Mouse (Mus musculus) limb, embryonic 14.5 days (tissue): Measurements from ENCODE around the gene Myo15b. TPM values are rescaled to one million over a fixed set of nuclear protein-coding genes. Genes with fewer than 3 reads are reported as not detected.
A peak's percentile ranks its signal among the peaks of the same experiment; 100 is the strongest.

ENCODE experiments used
- ATAC-seq: fragments of 200-750 bp; cut with Nextera tagmentation; 2 replicates; pipeline ENCODE4 v1.8.0; 2017; ENCODE audit warnings: low read depth, moderate number of reproducible peaks, moderate TSS enrichment; ENCODE audit not compliant: low FRiP score
- DNase-seq: peaks from one replicate; pipeline ENCODE4 v3.0.0-alpha.2; 2015; ENCODE audit warnings: low spot score
- H3K27ac ChIP-seq: fragments of 300-500 bp; sonication (generic); replicated peaks from 2 replicates; pipeline ENCODE4 v1.5.1; 2014; ENCODE audit warnings: low read depth, mild to moderate bottlenecking, low read length, moderate library complexity, mixed read lengths
- H3K27me3 ChIP-seq: fragments of 300-500 bp; sonication (generic); 2 replicates; pipeline ENCODE4 v1.6.1; 2014; ENCODE audit warnings: low read length, mixed read lengths; ENCODE audit not compliant: control insufficient read depth, insufficient read depth
- H3K36me3 ChIP-seq: fragments of 300-500 bp; sonication (generic); 2 replicates; pipeline ENCODE4 v1.6.1; 2014; ENCODE audit warnings: mild to moderate bottlenecking, low read length, moderate library complexity, mixed read lengths; ENCODE audit not compliant: control insufficient read depth, insufficient read depth
- H3K4me1 ChIP-seq: fragments of 300-500 bp; sonication (generic); 2 replicates; pipeline ENCODE4 v1.6.1; 2014; ENCODE audit warnings: antibody characterized with exemption, low read length, mixed read lengths; ENCODE audit not compliant: control insufficient read depth, insufficient read depth
- H3K4me2 ChIP-seq: fragments of 300-500 bp; sonication (generic); replicated peaks from 2 replicates; pipeline ENCODE4 v1.6.1; 2014; ENCODE audit warnings: low read depth, mild to moderate bottlenecking, low read length, moderate library complexity; ENCODE audit not compliant: severe bottlenecking
- H3K4me3 ChIP-seq: fragments of 300-500 bp; sonication (generic); replicated peaks from 2 replicates; pipeline ENCODE4 v1.5.1; 2014; ENCODE audit warnings: low read length
- H3K9ac ChIP-seq: fragments of 300-500 bp; sonication (generic); 2 replicates; pipeline ENCODE4 v1.6.1; 2014; ENCODE audit warnings: mild to moderate bottlenecking, low read depth, low read length, moderate library complexity; ENCODE audit not compliant: severe bottlenecking
- H3K9me3 ChIP-seq: fragments of 300-500 bp; sonication (generic); 2 replicates; pipeline ENCODE4 v1.6.1; 2016; ENCODE audit warnings: low read length; ENCODE audit not compliant: control insufficient read depth
- POLR2A ChIP-seq: fragments of 200-500 bp; IDR thresholded peaks from 2 replicates; pipeline ENCODE4 v1.8.0; 2012; ENCODE audit warnings: inconsistent platforms, mild to moderate bottlenecking, moderate library complexity, borderline replicate concordance; ENCODE audit not compliant: insufficient read depth, insufficient read length; ENCODE audit errors: extremely low read depth
- WGBS: fragments of 180-500 bp; shearing (Covaris S2); extraction: QIAGEN DNeasy Blood & Tissue Kit; methylation state at CpG from one replicate; pipeline ENCODE4 v1.1.7; 2014; 5-methylcytosine and 5-hydroxymethylcytosine counted together
- polyA plus RNA-seq, 2 experiments: library from polyadenylated mRNA; depleted of rRNA in 1 of 2; stranded (reverse) in 1 of 2; unstranded in 1 of 2; fragments of >200 nt; fragmentation: Nextera tagmentation in 1 of 2; extraction: Ambion mirVana in 1 of 2; gene quantifications; 2 replicates each; pipeline versions ENCODE4 v1.2.1 to v1.2.3; 2012 to 2014

The Myo15b gene
- polyA plus RNA-seq, 2 experiments, result 0.55 to 0.56 TPM

DNA sequence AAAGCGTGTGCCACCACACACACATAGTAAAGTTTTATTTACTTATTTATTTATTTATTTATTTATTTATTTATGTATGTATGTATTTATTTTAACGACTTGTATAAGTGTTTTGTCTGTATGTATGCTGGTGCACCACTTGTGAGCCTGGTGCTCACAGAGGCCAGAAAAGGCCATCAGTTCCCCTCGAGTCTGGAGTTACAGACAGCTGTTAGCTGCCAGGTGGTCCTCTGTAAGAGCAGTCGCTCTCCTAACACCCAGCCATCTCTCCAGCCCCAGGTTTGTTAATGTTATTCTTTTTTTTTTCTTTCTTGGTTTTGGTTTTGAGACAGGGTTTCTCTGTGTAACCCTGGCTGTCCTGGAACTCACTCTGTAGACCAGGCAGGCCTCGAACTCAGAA lies 60.4 kb downstream of the Myo15b start:
- TF ChIP-seq POLR2A, result no peak
- Histone ChIP-seq H3K36me3 (peaks cover 29% of the 10 kb centered on the region), H3K27ac (no peak overlapping the region), H3K4me1 (no peaks in the 10 kb centered on the region), H3K9ac (no peak overlapping the region), H3K9me3 (no peaks in the 10 kb centered on the region), H3K4me3 (no peak overlapping the region), H3K27me3 (no peaks in the 10 kb centered on the region), H3K4me2 (no peak overlapping the region)
- WGBS, result 84% methylated on average over 5 of the region's 5 CpGs
- DNase-seq (no peak), ATAC-seq (no peak)

DNA sequence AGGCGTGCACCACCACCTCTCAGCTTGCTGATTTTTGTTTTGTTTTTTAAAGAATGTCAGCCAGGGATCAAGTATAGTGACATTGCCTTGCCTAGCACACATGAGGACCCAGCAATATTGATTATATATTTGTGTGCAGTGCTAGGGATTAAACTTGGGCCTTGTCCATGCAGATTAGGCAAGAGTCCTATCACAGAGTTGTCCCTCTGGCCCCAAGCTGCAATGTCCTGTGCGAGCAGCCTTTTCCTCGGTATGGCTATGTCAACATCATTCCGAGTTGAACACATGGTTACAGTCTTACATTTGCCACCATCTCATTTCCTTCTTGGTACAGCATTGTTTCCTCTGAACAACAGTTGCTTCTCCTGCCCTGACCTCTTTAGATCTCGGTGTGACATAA lies 60.9 kb downstream of the Myo15b start:
- 88% methylated on average over 5 of the region's 5 CpGs for WGBS
- DNase-seq (no peak), ATAC-seq (no peak)
- TF ChIP-seq POLR2A, result no peak
- peaks cover 29% of the 10 kb centered on the region for H3K36me3 ChIP-seq
- no peak overlapping the region for H3K9ac ChIP-seq
- no peak overlapping the region for H3K27ac ChIP-seq
- H3K4me2 ChIP-seq, result no peak overlapping the region
- no peaks in the 10 kb centered on the region for H3K4me1 ChIP-seq
- no peaks in the 10 kb centered on the region for H3K9me3 ChIP-seq
- H3K4me3 ChIP-seq, result no peak overlapping the region
- H3K27me3 ChIP-seq, result no peaks in the 10 kb centered on the region

DNA sequence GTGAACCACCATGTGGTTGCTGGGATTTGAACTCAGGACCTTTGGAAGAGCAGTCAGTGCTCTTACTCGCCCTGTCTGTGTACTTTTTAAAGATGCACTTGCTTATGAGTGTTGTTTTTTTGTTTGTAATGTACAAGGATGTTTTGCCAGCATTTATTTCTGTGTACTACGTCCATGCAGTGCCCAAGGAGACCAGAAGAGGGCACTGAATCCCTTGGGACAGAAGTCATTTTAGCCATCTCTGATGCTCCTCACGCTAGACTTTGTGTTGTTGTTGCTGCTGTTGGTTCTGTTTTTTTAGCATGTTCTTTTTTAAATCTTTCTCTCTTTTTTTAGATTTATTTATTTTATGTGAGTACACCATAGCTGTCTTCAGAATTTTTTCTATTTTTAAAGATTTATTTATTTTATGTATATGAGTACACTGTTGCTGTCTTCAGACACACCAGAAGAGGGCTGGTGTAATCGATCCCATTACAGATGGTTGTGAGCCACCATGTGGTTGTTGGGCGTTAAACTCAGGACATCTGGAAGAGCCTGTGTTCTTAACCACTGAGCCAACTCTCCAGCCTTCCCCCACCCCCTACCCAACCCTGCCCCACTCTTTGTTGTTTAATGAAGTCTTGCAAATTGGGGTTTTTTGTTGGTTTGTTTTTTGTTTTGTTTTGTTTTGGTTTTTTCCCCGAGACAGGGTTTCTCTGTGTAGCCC lies 62.1 kb downstream of the Myo15b start:
- Histone ChIP-seq H3K27me3 (no peaks in the 10 kb centered on the region), H3K9ac (no peak overlapping the region), H3K36me3 (peaks cover 36% of the 10 kb centered on the region), H3K27ac (no peak overlapping the region), H3K4me2 (no peak overlapping the region), H3K4me1 (no peaks in the 10 kb centered on the region), H3K9me3 (no peaks in the 10 kb centered on the region), H3K4me3 (no peak overlapping the region)
- no peak for ATAC-seq
- no peak for TF ChIP-seq POLR2A
- WGBS, result 44% methylated on average over 6 of the region's 6 CpGs
- peak; percentile 39 for DNase-seq

DNA sequence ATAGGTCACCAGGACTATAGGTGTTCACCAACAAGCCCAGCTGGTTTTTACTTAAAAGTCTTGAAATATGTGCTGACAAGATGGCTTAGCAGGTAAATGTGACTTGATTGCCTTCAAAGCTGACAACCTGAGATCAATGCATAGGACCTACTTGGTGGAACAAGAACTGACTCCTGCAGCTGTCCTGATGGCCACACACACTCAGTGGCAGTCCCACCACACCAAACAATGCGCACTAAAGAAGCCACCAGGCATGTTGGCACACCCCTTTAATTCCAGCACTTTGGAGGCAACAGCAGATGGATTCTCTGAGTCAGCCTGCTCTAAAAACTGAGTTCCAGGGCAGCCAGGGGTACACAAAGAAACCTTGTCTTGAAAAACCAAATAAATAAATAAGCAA lies 63.8 kb downstream of the Myo15b start:
- H3K4me1 ChIP-seq, result no peaks in the 10 kb centered on the region
- 95% methylated on average over 1 of the region's 1 CpGs for WGBS
- no peaks in the 10 kb centered on the region for H3K27me3 ChIP-seq
- H3K4me3 ChIP-seq, result no peak overlapping the region
- no peak overlapping the region for H3K9ac ChIP-seq
- ATAC-seq (no peak), DNase-seq (no peak)
- peaks cover 30% of the 10 kb centered on the region for H3K36me3 ChIP-seq
- no peak for TF ChIP-seq POLR2A
- no peak overlapping the region for H3K4me2 ChIP-seq
- no peak overlapping the region for H3K27ac ChIP-seq
- H3K9me3 ChIP-seq, result no peaks in the 10 kb centered on the region

DNA sequence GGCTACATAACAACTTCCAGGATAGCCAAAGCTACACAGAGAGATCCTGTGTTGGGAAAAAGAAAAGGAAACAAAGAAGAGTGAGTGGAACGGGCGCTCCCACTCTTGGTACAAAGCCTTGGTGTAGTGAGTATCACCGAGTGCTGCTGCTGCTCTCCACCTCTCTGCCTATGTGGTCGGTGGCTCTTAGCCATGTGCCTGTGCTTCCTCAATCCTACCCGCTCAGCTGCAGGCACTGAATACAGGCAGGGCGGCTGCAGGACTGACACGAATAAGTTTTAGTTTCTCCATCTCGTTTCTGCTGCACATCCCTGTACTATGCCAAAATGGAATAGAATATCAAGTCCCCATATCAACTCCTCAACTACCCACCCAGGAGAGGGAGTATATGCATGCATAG lies 70.8 kb downstream of the Myo15b start:
- DNase-seq, result no peak
- TF ChIP-seq POLR2A, result no peak
- H3K9ac ChIP-seq, result no peak overlapping the region

More for the DNA sequence above, 70.8 kb downstream of the Myo15b start:
- peaks cover 30% of the 10 kb centered on the region for H3K36me3 ChIP-seq
- WGBS, result 84% methylated on average over 8 of the region's 8 CpGs
- H3K9me3 ChIP-seq, result no peaks in the 10 kb centered on the region
- H3K27me3 ChIP-seq, result no peaks in the 10 kb centered on the region
- H3K4me3 ChIP-seq, result no peak overlapping the region
- H3K27ac ChIP-seq, result no peak overlapping the region
- peaks cover 8% of the 10 kb centered on the region for H3K4me1 ChIP-seq
- no peak overlapping the region for H3K4me2 ChIP-seq
- ATAC-seq, result no peak
